Mouse (Mus musculus) inflammation-experienced regulatory T-cells, adult 6 months (primary cell): ENCODE data around the gene Ptger3. TPM values are rescaled to one million over a fixed set of nuclear protein-coding genes. Genes with fewer than 3 reads are reported as not detected.

Experiments used
- polyA plus RNA-seq, 3 experiments: library from polyadenylated mRNA; unstranded; fragments of 100-300 nt; shearing (Covaris generic); gene quantifications; one replicate each; pipeline ENCODE4 v1.2.1; 2017

Gene Ptger3
- polyA plus RNA-seq, 3 experiments from 2014 or later: not detected

Other genes starting within 250 kb of the Ptger3 start
- gene Zranb2, start 32.7 kb upstream of the Ptger3 start, polyA plus RNA-seq: 10 to 100 TPM; 69.0 to 79.2 (median 77.5) TPM